Mouse (Mus musculus): ENCODE data around the gene Cldn34b1. TPM values are rescaled to one million over a fixed set of nuclear protein-coding genes. Genes with fewer than 3 reads are reported as not detected.

Gene Cldn34b1
- not detected in 2 replicates for polyA plus RNA-seq (2015; fragmentation: Nextera tagmentation; extraction: Ambion mirVana)

GRCm38 (mm10) chrX:154890167-154890566 lies at the start of gene Cldn34b1:
Cldn34b1 (minus strand) TSS chrX:154890267.

GRCm38 (mm10) chrX:154935887-154936286 lies 45.8 kb upstream of the Cldn34b1 start, which contains the start of gene Magea6:
Magea6 (minus strand) TSS chrX:154935987.

Other genes with a start within 250 kb of the Cldn34b1 start
- not detected in 2 replicates for gene Magea6, start 45.7 kb upstream of the Cldn34b1 start, polyA plus RNA-seq (2015; fragmentation: Nextera tagmentation; extraction: Ambion mirVana)
- gene Magea3, start 59.2 kb upstream of the Cldn34b1 start, polyA plus RNA-seq (2015; fragmentation: Nextera tagmentation; extraction: Ambion mirVana) = not detected in 2 replicates
- not detected in 2 replicates for gene Magea8, start 105.6 kb upstream of the Cldn34b1 start, polyA plus RNA-seq (2015; fragmentation: Nextera tagmentation; extraction: Ambion mirVana)
- gene Magea5, start 172.9 kb upstream of the Cldn34b1 start, polyA plus RNA-seq (2015; fragmentation: Nextera tagmentation; extraction: Ambion mirVana) = not detected in 2 replicates
- gene Magea1, start 199.5 kb upstream of the Cldn34b1 start, polyA plus RNA-seq (2015; fragmentation: Nextera tagmentation; extraction: Ambion mirVana) = not detected in 2 replicates
- gene Magea2, start 203.4 kb upstream of the Cldn34b1 start, polyA plus RNA-seq (2015; fragmentation: Nextera tagmentation; extraction: Ambion mirVana) = not detected in 2 replicates
- not detected in 2 replicates for gene Cldn34b2, start 238.1 kb upstream of the Cldn34b1 start, polyA plus RNA-seq (2015; fragmentation: Nextera tagmentation; extraction: Ambion mirVana)

All from urinary bladder, postnatal 0 days (tissue).